Mouse (Mus musculus): ENCODE measurements at regions not wholly inside any gene's neighbourhood (a gene's known extent, or its start where the extent isn't known, plus 50 kb on each side); places are given as distances from the start of the nearest gene placed in this dataset.

DNA sequence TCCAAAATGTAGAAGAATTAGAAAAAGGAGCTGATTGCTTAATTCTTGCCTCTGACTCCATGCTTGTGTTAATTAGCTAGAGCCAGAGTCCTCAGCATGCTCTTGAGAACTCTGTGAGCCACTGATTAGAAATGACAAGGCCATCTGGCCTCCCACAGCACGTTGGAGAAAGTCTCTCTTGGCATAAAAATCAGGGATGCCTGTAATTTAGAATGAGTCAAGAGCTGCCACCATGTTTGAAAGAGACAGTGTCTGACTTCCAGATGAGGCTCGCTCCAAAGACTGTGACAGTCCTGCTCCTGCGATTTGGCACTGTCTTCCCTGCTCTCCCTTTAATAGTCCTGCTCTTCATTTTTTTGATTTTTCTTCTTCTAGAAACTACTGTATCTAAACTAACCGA lies 374.6 kb downstream of the Ipo11 start:
- DNase-seq (ENCODE audit: low spot score in 2 of 2): no peak

DNA sequence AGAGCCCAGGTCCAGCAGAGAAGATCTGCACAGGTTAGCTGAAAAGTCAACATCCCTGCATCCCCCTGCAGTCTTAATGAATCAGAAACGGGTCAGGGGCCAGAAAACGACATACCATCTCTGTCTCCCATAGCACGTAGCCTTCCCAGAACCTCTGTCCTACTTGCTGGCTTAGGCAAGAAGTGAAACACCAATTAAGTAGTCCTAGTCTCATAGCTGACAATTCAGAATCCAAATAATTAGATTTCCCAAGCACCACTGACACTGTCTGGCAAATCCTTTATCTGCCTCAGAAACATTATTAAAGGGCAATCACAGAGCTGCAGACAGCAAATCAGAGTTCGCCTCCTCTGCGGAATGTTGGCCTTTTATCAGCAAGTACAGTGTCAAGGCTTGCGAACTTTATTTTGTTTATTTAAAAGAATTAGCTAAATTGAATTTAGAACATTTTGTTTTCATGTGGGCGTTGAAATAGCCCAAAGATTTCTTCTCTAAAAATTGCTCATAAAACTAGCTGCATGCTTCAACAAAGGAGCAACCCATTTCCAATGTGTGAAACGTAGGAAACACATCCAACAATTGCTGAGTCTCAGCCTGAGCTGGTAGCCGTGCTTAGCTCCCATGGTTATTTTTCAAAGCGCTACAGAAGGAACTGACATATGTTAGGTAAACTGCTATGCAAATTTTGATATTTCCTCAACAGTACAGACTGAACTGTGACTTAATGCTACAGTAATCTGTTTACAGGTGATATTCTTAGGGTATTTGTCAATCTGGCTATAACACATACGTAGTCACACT lies 411.2 kb downstream of the Ipo11 start:
- no peak for DNase-seq (ENCODE audit: low spot score in 2 of 2)

DNA sequence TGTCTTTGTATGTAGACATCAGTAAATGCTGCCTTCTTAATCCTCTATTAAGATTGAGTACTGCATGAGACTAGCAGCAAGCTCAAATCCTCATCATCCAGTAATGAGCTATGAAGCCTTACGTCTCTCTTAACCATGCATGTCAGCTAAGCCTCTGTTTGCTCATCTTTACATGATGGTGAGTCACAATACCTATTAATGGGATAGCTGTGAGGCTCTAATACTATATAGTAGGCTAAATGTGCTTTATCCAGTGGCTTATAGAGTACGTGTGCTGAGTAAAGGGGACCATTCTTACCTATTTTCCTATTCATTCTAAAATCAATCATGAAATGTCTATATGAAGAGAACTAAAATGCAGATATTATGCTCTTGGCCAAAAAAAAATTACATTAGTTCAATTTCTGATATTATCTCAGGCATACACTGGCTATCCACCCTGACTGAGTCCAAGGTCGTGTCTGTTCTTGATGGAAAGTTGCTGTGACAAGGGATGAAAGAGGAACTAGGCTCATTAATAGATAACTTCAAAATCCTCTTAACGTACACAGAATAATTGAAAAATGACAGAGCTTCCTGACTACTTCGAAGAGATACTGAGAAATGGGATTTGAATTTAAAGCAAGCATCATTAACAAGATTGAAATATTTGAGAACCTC lies 422.1 kb downstream of the Ipo11 start:
- DNase-seq (ENCODE audit: low spot score in 2 of 2): no peak

DNA sequence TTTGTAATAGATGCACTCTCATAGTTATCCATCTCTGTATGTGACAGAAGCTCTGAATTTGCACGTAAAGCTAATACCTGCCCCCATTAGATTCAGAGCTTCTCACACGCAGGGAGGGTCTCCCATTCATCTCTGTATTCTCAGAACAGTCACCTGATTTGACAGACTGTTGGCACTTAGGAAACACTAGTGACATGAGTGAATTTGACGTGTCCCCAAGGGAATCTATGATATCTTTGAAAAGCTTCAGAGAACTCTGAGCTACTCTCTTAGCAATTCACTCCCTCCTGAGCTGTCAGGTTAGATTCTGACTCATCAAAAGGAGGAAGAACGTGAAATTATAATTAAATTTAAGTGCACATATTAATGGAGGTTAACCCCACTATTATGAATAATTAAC lies 423.1 kb downstream of the Ipo11 start:
- no peak for DNase-seq (ENCODE audit: low spot score in 2 of 2)

DNA sequence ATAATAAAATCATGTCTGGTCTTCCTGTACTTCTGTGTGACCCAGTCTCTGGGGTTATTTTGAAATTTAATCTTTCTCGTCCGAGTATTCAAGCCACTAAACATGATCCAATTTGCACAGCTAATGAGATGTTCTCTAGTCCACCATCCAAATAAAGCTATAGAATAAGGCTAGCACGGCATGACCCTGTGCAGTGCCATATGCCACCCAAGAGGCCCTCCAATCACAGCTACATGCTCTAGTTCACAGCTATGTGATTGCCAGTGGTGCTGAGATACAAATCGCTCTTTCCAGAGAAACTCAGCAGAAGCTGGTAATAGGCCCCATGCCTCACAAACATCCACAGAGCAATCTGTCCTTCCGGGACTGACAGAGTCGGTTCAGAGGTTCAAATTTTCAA lies 426.3 kb downstream of the Ipo11 start:
- no peak for DNase-seq (ENCODE audit: low spot score in 2 of 2)

DNA sequence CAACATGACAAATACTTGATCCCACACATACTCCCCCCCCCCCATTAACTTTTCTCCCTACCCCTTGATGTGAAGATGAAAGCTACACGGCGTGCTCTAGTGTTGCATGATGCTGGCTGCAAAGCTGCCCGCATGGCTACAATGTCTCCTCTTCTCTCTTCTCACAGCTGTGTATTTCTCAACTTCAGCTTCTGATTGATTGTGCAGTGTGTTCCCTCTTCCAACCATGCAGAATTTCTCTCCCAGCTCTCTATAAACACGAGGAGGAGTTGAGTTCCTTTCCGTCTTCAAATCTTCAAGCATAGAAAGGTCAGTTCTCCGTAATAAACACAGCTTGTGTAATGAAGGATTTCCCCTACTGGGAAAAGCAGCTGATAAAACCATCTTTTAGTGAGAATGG lies 435.5 kb downstream of the Ipo11 start:
- no peak for DNase-seq (ENCODE audit: low spot score in 2 of 2)

DNA sequence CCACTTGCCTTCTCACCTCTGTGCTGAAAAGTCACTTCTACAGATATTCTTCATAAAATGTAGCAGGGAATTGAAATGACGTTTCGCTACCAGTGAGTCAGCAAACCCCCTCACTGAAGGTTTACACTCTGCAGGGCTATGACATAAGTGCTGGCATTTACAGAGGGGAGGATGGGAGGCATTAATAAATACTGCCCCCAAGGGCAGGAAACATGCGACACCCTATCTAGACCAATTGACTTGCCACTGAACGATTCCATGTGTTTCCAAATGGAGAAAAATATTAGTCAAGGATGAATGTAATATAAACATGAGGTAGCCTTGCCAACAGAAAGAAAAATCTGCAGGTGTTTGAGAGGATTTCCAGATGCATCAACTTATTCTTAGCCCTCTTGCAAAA lies 465.5 kb downstream of the Ipo11 start:
- DNase-seq (ENCODE audit: low spot score in 2 of 2): no peak

DNA sequence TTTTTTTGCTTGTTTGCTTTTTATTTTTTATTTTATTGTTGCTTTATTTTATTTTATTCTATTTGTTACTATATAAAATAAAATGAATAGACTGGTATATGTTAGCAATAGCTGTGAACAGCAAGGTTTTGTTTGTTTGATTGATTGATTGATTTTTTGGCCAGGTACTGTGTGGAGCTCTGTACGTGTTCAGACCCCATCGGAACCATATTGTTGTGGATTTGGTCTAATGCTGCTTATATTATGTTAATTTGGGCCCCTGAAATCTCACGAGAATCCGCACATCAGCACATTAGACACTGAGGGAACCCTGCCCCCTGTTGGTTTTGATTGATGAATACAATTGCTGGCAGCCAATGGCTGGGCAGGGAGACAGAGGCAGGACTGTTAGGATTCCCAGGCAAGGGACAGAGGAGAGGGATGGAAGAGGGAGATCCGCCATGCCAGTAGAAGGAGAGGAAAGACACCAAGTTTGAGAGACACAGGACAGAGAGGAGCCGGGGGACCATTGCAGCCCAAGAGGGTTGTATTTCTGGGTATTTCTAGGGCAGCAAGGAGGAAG lies 482.3 kb downstream of the Ipo11 start:
- no peak for DNase-seq (ENCODE audit: low spot score in 2 of 2)

DNA sequence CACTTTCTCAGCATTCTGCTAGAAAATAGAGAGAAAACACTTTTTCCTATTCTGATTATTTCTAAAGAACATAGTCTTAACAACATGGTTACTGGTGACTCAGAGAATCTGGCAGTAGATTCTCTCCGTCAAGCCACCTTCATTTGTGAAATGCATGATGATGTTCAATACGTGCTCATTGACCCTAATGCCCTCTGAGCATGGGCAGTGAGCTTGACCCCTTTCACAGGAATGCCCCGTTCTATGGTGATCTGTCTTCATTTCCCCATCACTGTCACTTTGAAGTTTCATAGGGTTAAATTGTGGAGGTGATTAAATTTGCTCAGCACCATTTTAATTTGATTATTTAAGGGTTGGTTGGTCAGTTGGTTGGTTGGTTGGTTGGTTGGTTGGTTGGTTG lies 504.6 kb downstream of the Ipo11 start:
- DNase-seq (ENCODE audit: low spot score in 2 of 2): no peak

DNA sequence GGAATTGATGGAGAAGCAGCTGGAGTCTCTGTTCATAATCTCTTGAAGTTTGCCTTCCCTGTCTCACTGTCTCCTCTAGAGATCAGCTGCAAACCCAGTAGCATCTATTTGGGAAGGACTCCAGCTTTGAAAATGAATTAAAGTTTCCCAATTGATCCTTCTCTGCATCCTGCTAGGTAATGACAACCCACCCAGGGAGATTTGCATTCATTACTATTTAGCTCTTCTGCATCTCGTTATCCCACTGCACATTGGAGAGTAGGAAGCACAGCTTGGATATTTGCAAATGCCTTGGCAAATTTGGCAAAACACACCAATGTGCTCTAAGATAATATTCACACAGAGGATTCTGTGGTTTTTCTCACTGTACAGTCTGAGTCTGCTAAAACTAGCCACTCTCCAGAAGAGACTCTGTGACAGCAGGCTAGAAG lies 530.1 kb downstream of the Ipo11 start:
- no peak for DNase-seq (ENCODE audit: low spot score in 2 of 2)

DNA sequence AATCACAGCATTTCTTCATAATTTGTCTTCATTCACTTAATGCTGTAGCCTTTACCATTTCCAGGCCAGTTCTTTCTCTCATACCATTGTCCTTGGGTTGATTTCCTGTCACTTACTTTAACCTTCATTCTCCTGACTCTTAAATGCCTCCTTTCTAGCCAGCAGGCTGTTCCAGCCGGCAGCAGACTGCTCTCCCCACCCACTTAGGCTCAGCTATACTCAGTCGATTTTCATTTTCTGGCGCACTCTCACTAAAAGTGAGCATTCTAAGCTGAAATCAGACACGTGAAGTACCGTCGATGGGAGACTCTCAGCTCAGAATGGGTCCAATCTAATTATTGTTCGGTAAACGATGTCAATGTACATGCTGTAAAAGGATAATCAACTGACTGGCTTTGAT lies 544.1 kb downstream of the Ipo11 start:
- no peak for DNase-seq (ENCODE audit: low spot score in 2 of 2)

DNA sequence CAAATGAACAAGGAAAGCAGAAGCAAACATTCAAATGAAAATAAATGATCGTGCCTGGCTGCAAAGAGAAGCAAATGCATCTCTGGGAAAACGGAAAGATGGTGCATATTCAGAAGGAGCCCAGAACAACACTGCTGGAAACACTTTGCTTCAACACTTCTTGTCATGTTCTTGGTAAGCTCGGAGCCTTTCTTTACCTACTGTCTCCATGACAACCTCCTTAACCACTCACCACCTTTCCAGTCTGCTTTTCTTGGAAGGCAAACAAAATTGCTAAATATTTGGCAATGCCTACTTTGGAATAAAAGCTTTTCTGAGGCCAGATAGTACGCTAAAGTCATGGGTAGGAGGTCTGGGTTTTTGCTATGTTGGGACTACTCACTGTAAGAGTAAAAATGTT lies 548.1 kb downstream of the Ipo11 start:
- DNase-seq (ENCODE audit: low spot score in 2 of 2): peak in 1 of 2 experiments; percentile 1

DNA sequence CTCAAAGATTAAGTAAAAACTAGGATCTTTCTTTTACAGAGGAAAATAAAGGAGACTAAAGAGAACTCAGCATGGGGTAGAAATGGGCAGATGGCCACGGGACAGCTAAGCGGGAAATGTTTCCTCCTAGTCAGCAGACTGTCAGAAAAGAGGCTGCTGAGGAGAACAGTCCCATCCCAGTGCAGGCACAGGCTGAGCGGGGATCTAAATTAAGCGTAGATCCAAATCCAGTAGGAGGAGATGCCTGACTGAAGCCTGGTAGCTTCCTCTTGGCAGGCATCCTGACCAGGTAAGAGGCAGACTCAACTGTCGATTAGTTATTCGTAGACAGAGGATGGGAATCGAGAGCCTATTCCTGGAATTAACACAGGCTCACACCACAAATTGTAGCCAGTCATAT lies 569.2 kb downstream of the Ipo11 start:
- DNase-seq (ENCODE audit: low spot score in 2 of 2): no peak

DNA sequence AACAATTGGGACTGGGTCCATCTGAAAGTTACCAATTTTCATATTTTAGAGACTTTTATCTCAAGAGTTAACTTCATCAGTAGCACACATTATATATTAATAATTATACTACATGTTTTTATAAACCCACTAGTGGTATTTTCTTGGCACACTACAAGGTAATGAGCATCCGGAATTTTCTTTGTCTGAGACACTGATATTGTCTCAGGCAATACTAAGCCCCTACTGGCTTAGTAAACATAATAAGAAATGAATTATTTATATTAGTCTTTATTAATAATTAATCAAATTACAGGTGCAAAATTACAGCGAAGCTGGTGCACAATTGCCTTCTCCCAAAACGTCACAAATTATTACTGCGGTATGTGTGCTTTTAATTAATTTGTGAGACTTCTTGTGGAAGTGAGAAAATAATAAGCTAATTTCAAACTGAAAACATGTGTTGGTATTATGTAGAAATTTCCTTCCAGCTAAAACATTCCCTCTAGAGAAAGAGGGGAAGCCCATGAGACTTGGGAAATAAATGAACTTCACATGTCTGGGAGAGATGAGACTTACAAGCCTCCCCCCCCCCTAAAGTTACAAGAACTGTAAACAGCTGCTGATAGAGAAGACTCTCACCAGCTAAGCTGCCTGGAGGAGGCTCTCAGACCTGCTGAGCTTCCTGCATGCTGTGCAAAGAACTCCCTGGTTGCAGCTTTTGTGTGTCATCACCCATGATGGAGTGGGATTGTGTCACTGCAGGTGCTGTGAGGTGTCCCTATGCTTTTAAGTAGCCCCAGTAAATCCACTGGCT lies 583.9 kb downstream of the Ipo11 start:
- DNase-seq (ENCODE audit: low spot score in 2 of 2): no peak

DNA sequence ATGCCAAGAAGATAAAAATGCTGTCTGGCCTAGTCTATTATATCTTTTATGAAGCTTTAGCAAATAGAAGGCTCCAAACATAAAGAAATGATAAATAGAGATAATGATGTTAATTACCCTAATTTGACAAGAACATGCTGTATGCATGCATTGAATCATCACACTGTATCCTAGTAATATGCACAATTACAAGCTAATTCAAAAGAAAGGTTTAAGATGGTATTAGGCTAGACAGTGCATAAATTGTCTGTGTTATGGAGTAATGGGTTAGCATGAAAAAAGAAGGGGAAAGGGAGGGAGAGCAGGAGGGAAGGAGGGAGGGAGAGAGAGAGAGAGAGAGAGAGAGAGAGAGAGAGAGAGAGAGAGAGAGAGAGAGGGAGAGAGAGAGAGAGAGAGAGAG lies 604.7 kb downstream of the Ipo11 start:
- no peak for DNase-seq (ENCODE audit: low spot score in 2 of 2)

DNA sequence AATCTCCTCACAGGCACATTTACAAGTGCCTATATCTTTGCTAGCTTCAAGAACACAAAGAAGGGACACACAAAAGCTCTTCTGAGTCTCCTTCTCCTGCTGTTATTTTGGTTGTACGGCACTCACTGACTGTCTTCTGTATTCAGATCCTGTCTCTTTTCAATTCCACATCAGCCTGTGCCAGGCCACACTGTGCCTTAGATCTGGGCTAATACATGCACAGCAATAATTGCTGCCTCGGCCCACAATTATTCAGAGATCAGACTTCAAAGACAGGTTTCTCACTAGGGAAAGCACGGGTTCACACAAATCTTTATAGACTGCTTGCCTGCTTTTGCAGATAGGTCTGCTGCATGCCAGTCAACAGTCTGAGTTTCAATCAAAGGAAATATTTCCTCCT lies 617.8 kb downstream of the Ipo11 start:
- DNase-seq (ENCODE audit: low spot score in 2 of 2): no peak

DNA sequence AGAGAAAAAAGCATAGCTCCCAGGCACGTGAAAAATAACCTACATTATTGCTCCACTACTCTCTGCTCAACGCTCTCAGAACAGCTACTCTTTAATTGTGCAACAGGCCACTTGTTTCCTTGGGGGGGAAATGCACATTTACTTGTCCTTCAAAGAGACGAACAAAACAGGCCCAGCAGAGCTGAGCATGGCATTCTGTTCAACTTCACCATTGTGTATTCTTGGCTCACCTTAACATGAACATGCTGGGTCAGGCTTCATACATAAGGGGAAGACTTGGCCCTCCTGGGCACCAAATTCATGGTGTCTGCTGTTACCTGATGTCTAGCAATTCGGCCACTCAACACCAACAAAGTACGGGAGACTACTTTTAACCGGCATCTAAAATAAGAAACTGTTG lies 618.3 kb downstream of the Ipo11 start:
- DNase-seq (ENCODE audit: low spot score in 2 of 2): no peak

DNA sequence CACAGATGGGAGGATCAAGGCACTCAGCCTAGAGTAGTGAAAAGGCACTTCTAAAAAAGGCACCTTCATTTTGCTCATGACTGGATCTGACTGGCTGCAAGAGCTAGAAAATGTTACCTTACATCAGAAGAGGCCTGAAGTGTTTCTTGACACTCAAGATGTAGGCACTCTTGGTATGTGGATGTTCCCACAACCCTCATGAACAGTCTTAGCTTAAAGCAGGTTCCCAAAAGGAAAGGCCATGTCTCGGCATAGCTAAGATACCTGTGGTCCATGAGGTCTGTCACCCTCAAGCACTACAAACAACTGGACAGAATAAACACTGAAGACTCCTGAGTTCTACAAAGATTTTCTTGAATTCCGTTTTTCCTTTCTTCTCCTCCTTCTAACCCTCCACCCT lies 619.5 kb downstream of the Ipo11 start:
- no peak for DNase-seq (ENCODE audit: low spot score in 2 of 2)

DNA sequence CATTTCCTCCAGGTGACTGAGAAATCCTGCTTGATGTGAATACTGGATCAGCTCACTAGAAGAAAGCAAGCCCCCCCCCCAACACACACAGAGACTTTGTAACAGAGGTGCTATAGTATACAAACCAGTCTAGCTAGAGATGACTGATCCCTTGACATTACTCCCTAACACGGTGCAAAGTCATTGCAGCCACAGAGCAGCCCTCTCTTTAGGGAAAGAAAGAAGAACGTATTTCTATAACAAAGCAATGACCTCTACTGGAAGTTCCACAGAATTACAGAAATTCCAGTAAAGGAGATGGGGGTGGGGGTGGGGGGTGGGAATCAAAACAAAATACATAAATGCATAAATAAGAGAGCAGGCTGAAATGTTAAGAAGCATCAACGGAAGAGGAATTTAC lies 655.6 kb downstream of the Ipo11 start:
- no peak for DNase-seq (ENCODE audit: low spot score in 2 of 2)

DNA sequence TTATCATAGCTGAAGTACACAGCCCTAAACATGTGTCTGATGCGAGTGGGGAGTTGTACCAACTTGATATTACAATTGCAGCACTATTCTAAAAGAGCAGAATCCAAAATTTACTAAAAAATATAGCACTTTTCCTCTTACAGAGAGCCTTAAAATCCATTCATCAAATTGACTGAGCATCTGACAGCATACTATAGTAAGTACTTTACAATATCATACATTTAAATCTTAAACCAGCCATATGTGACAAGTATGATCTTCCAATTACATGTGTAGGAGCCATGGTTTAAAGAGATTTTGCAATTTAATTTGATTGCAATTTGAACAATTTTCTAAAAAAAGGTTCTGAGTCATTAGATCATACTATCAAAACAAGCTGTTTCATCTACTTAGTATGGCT lies 676.9 kb downstream of the Ipo11 start:
- DNase-seq (ENCODE audit: low spot score in 2 of 2): no peak
